Mouse (Mus musculus) inflammation-experienced regulatory T-cells (primary cell): ENCODE measurements around the gene Matn4. TPM values are rescaled to one million over a fixed set of nuclear protein-coding genes. Genes with fewer than 3 reads are reported as not detected.

Experiments used
- polyA plus RNA-seq, 2 experiments: library from polyadenylated mRNA; unstranded; fragments of 100-300 nt; shearing (Covaris generic); gene quantifications; one replicate each; pipeline ENCODE4 v1.2.1; 2017

Matn4 gene
- under 1 TPM; 0.11 to 0.73 TPM for polyA plus RNA-seq

DNA sequence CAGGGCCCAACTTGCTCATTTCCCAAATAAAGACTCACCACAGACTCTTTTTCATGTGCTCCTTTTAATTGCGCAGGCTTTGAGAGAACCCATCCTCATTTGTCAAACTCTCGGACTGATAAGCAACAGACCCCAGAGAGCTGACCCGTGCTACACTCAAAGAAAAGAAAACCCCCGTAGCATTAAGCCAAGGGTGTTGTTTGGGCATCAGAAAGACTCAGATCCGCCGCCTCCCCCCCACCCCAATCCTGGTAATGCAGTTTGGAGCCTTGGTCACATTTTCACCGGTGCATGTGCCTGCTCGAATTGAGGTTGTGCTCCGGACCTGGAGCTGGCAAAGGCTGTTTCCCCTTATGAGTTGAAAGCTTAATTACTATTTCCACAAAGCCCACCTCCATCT lies at the start of gene Matn4:
Gene Matn4 (minus strand): TSS at position 101 of the 400 bp plus-strand sequence.

DNA sequence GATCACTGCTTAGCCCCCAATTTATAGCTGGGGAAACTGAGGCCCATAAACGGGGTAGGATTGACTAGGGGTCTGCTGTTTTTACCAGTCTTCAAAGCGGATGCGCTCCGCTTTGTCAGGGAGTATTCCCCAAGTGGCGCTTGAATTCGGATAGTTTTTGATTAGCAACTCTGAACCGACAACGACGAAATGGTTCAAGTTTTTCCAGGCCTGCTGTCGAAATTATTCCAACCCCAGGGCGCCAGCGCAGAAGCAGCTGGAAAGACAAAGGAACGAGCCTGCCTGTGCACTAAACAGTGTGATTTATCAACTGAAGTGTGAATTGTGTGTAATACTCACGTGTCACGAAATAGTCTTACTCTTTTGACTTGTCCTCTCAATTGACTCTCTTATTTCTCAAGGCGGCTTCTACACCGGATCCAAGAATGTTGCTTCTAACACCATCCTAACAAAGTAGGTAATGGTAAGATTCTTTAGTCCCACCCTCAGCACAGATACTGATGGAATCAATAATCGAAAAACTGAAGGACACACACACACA lies 38.6 kb upstream of the Matn4 start, which contains the start of gene Sdc4:
Gene Sdc4 (minus strand): TSS at position 428 of the 541 bp plus-strand sequence.

DNA sequence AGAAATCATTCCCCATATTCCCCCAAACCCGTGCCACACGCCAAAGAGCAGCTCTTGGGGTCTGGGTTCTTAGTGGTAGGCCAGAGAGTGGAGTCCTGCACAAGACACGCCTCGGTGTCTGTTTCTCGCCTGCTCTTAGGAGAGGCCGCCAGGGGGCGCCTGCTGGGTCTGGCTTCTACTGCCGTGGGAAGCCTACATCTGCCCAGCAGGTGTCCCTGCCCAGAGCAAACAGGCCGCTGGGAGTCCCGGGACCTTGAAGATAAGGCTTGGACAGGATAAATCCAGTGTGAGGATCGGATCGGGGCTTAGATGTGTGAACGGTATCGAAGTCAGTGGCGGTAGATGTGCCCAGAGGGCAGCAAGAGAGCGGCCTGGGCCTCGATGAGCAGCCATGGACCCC lies 2.1 kb downstream of the Matn4 start, which contains the start of gene Rbpjl:
Gene Rbpjl (plus strand): TSS at position 236 of the 400 bp plus-strand sequence.

DNA sequence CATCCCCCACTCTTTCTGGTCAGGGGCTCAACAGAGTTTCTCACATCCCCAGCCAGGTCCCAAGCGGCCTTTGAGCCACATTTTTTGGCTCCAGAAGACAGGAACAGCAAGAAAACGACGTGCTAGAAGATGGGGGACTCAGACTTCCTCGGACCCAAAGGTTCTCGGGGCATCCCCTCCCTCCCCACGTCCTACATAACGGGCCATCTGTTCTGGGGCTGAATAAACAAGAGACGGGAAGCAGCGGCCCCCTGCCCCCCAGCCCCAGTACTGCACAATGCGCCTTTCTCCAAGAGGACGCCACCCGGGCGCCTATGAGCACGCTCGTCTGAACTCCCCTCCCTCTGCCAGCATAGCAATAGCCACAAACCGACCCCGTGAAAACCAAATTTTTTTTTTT lies 15.9 kb downstream of the Matn4 start, which contains the start of gene Slpi:
Gene Slpi (minus strand): TSS at position 76 of the 400 bp plus-strand sequence.

Other genes with a start within 250 kb of the Matn4 start
- 1 to 10 TPM in 1 of 2 experiments, under 1 TPM in 1; 0.31 to 1.5 TPM for gene Kcns1, start 234.0 kb downstream of the Matn4 start, polyA plus RNA-seq
- gene Wfdc5, start 222.4 kb downstream of the Matn4 start, polyA plus RNA-seq: 1 to 10 TPM in 1 of 2 experiments, not detected in 1; 1.8 TPM
- 100 to 1,000 TPM in 1 of 2 experiments, 1 to 10 TPM in 1; 1.4 to 102 TPM for gene Wfdc12, start 214.6 kb downstream of the Matn4 start, polyA plus RNA-seq
- not detected for gene Wfdc15a, start 205.0 kb downstream of the Matn4 start, polyA plus RNA-seq
- not detected for gene Wfdc15b, start 183.5 kb downstream of the Matn4 start, polyA plus RNA-seq
- not detected for gene Svs2, start 166.7 kb downstream of the Matn4 start, polyA plus RNA-seq
- 1 to 10 TPM in 1 of 2 experiments, not detected in 1; 1.1 TPM for gene Svs3b, start 148.5 kb downstream of the Matn4 start, polyA plus RNA-seq
- gene Svs4, start 126.7 kb downstream of the Matn4 start, polyA plus RNA-seq: not detected
- not detected for gene Svs3a, start 115.9 kb downstream of the Matn4 start, polyA plus RNA-seq
- gene Svs6, start 88.4 kb downstream of the Matn4 start, polyA plus RNA-seq: not detected
- under 1 TPM in 1 of 2 experiments, not detected in 1; 0.56 TPM for gene Svs5, start 72.4 kb downstream of the Matn4 start, polyA plus RNA-seq
- gene Slpi, start 16.1 kb downstream of the Matn4 start, polyA plus RNA-seq: 10 to 100 TPM in 1 of 2 experiments, 1 to 10 TPM in 1; 1.5 to 18.8 TPM
- under 1 TPM in 1 of 2 experiments, not detected in 1; 0.66 TPM for gene Rbpjl, start 2.0 kb downstream of the Matn4 start, polyA plus RNA-seq
- gene Sdc4, start 38.7 kb upstream of the Matn4 start, polyA plus RNA-seq: 10 to 100 TPM in 1 of 2 experiments, 1 to 10 TPM in 1; 2.2 to 24.3 TPM
- gene Sys1, start 51.8 kb upstream of the Matn4 start, polyA plus RNA-seq: 10 to 100 TPM; 81.2 to 96.0 TPM
- 10 to 100 TPM; 19.7 to 21.3 TPM for gene Gm20458, start 55.8 kb upstream of the Matn4 start, polyA plus RNA-seq
- gene Trp53tg5, start 68.6 kb upstream of the Matn4 start, polyA plus RNA-seq: under 1 TPM; 0.41 to 0.62 TPM
- gene Dbndd2, start 80.9 kb upstream of the Matn4 start, polyA plus RNA-seq: 1 to 10 TPM; 6.3 to 6.8 TPM
- 10 to 100 TPM; 27.1 to 28.8 TPM for gene Pigt, start 92.4 kb upstream of the Matn4 start, polyA plus RNA-seq
- 1 to 10 TPM in 1 of 2 experiments, not detected in 1; 3.3 TPM for gene Wfdc2, start 157.3 kb upstream of the Matn4 start, polyA plus RNA-seq
- not detected for gene Spint3, start 168.3 kb upstream of the Matn4 start, polyA plus RNA-seq
- not detected for gene Wfdc6a, start 180.3 kb upstream of the Matn4 start, polyA plus RNA-seq
- not detected for gene Eppin, start 188.4 kb upstream of the Matn4 start, polyA plus RNA-seq
- 1 to 10 TPM in 1 of 2 experiments, not detected in 1; 3.0 TPM for gene Wfdc6b, start 208.4 kb upstream of the Matn4 start, polyA plus RNA-seq
- 1 to 10 TPM in 1 of 2 experiments, not detected in 1; 1.6 TPM for gene Wfdc8, start 208.5 kb upstream of the Matn4 start, polyA plus RNA-seq
- not detected for gene Wfdc16, start 233.6 kb upstream of the Matn4 start, polyA plus RNA-seq